Mouse (Mus musculus): ENCODE measurements around the gene Olfr1039.
"Not testable (repeated sequence)": the region's sequence is repeated elsewhere in the genome, so short reads cannot be mapped to it uniquely, and the experiment has no call there.

Olfr1039 gene

GRCm38 (mm10) chr2:86135828-86136227 is at the start of gene Olfr1039:
TSS of gene Olfr1039 (minus strand) at chr2:86135928.
- DNase-seq: no peak

- no peak for DNase-seq
These were observed 44.2 kb upstream of the Olfr1039 start for GRCm38 (mm10) chr2:86179950-86180349.

GRCm38 (mm10) chr2:86177720-86178119 is 42.0 kb upstream of the Olfr1039 start, which contains the start of gene Olfr1044:
TSS of gene Olfr1044 (minus strand) at chr2:86177820.
- no peak for DNase-seq

GRCm38 (mm10) chr2:86175422-86175821 is 39.7 kb upstream of the Olfr1039 start:
- DNase-seq: not testable (repeated sequence)

- no peak for DNase-seq
These were observed 31.7 kb upstream of the Olfr1039 start, which contains the start of gene Olfr1043 for GRCm38 (mm10) chr2:86167422-86167821. TSS of gene Olfr1043 (minus strand) at chr2:86167522.

- no peak for DNase-seq
These were observed 26.0 kb upstream of the Olfr1039 start, which contains the start of gene Olfr1042 for GRCm38 (mm10) chr2:86161738-86162137. TSS of gene Olfr1042 (minus strand) at chr2:86161838.

- no peak for DNase-seq
These were observed 10.9 kb upstream of the Olfr1039 start, which contains the start of gene Olfr1040 for GRCm38 (mm10) chr2:86146632-86147031. TSS of gene Olfr1040 (minus strand) at chr2:86146732.

- DNase-seq: no peak
These were observed 48.4 kb downstream of the Olfr1039 start, which contains the start of gene Olfr1037 for GRCm38 (mm10) chr2:86087285-86087684. TSS of gene Olfr1037 (minus strand) at chr2:86087385.

- not testable (repeated sequence) for DNase-seq
These were observed 55.2 kb downstream of the Olfr1039 start for GRCm38 (mm10) chr2:86080478-86080877.
